Mouse (Mus musculus): ENCODE results near the gene Frmd4b. TPM values are rescaled to one million over a fixed set of nuclear protein-coding genes. Genes with fewer than 3 reads are reported as not detected.

Frmd4b gene
- polyA plus RNA-seq, 1 experiment from 2014 or later = 16.5 TPM

DNA sequence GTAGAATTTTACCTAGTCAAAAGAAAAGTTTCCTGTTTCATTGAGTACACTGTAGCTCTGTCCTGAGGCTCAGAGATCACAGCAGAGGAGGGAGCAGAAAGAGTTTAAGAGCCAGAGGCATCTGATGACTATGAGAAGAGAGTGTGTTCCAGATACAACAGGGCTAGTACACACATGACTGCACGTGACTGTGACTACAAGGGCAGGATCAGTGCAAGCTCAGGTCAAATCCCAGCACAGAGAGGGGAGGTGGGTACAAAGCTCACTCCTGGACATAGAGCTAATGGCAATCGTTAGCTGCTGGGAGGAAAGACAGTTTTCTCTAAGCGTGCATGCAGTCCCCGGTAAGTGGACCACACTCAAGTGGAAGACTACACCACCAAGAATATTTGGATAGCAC lies 37.6 kb downstream of the Frmd4b start:
- H3K4me3 ChIP-seq = no peak overlapping the region
- no peaks in the 10 kb centered on the region for H3K9me3 ChIP-seq
- H3K4me1 ChIP-seq = 0 out of 2 replicates have a peak, but pooled peaks cover 4% of the 10 kb centered on the region
- H3K4me2 ChIP-seq (replicated peaks) = no peak overlapping the region
- WGBS = 67% methylated on average over 4 of the region's 4 CpGs
- H3K9ac ChIP-seq = no peak overlapping the region
- no peak overlapping the region for H3K27ac ChIP-seq
- no peaks in the 10 kb centered on the region for H3K36me3 ChIP-seq
- ATAC-seq (ENCODE audit: insufficient number of reproducible peaks, insufficient read depth, low FRiP score, low TSS enrichment) = no peak
- H3K27me3 ChIP-seq = no peaks in the 10 kb centered on the region

DNA sequence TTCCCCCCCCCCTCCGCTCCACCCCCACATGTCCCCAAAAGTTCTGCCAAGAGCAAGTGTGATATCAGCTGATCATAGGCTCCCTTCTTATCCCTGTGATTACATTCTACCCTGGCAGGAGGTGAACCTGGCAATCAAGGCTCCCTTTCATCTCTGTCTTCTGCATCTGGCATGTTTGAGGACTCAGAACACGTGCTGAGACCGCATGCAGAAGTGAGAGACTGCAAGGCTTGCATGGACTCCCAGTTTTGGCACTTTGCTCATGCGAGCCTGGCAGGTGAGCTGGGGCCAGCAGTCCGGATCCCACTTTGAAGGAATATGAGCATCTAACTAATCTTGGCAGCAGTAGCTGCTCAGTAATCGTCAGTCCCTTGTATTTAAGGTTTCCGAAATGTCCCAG lies 39.1 kb downstream of the Frmd4b start:
- Histone ChIP-seq H3K9me3 (no peaks in the 10 kb centered on the region), H3K36me3 (no peaks in the 10 kb centered on the region), H3K4me3 (no peak overlapping the region), H3K27ac (no peak overlapping the region), H3K27me3 (no peaks in the 10 kb centered on the region), H3K4me1 (0 out of 2 replicates have a peak, but pooled peaks cover 4% of the 10 kb centered on the region), H3K4me2 (replicated peaks) (no peak overlapping the region), H3K9ac (no peak overlapping the region)
- no peak for ATAC-seq (ENCODE audit: insufficient number of reproducible peaks, insufficient read depth, low FRiP score, low TSS enrichment)
- 88% methylated on average over 7 of the region's 7 CpGs for WGBS

DNA sequence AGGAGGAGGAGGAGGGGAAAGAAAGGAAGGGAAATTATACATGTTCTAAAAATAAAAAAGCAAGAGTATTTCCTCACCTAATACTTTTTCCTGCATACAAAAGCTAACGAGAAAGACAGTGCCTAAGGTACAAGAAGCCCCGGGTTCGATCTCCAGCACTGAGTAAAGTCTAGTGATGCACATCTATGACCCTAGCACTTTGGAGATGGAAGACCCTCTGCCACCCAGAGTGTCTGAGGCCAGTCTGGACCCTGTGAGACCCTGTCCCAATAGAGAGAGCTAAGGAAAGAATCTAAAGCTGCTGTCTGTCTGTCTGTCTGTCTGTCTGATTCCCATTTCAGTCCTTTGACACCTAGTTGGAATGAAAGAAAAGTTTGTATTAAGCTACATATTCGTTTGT lies 40.0 kb downstream of the Frmd4b start:
- no peaks in the 10 kb centered on the region for H3K36me3 ChIP-seq
- no peaks in the 10 kb centered on the region for H3K27me3 ChIP-seq
- H3K4me2 ChIP-seq (replicated peaks) = no peak overlapping the region
- WGBS = 74% methylated on average over 4 of the region's 4 CpGs
- ATAC-seq (ENCODE audit: insufficient number of reproducible peaks, insufficient read depth, low FRiP score, low TSS enrichment) = no peak
- H3K4me3 ChIP-seq = no peak overlapping the region
- H3K9me3 ChIP-seq = no peaks in the 10 kb centered on the region
- no peak overlapping the region for H3K9ac ChIP-seq
- H3K4me1 ChIP-seq = 0 out of 2 replicates have a peak, but pooled peaks cover 4% of the 10 kb centered on the region
- no peak overlapping the region for H3K27ac ChIP-seq

DNA sequence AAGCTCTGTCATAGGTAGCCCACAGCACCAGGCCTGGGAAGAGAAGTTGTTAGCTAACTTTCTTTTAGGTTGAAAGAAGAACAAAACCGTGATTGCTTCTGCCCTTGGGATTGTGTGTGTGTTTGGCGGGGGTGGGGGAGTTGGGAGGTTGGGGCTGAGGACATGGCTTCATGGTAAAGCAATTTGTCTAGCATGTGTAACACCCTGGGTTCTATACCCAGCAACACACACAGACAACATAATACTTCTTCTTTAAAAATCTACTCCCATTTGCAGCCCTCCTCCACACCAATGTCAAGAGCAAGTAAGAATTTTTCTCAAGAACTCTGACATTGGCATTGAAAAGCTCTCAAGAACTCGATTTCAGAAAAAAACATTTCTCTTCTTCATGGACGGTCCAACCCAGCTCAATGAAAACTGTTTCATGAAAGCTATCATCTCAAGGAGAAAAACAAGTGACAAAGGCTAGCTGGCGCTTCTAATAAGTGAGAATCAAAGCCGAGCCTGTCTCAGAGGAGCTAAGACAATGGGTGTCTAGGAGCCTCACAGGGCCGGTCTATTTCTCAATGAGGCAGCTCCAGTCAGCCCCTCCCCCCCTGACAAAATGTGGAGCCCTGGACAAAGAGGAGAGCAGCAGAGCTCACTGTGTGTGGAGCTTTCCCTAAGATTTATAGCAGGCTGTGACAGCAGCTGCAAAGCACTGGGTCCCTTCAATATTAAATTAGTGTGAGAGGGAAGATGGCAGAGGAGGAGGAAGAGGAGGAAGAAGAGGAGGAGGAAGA lies 40.6 kb downstream of the Frmd4b start:
- WGBS = 47% methylated on average over 7 of the region's 7 CpGs
- no peaks in the 10 kb centered on the region for H3K9me3 ChIP-seq
- H3K9ac ChIP-seq = no peak overlapping the region
- H3K4me1 ChIP-seq = 0 out of 2 replicates have a peak, but pooled peaks cover 4% of the 10 kb centered on the region
- H3K27ac ChIP-seq = no peak overlapping the region
- H3K27me3 ChIP-seq = no peaks in the 10 kb centered on the region
- H3K4me3 ChIP-seq = no peak overlapping the region
- H3K4me2 ChIP-seq (replicated peaks) = no peak overlapping the region
- no peak for ATAC-seq (ENCODE audit: insufficient number of reproducible peaks, insufficient read depth, low FRiP score, low TSS enrichment)
- no peaks in the 10 kb centered on the region for H3K36me3 ChIP-seq

DNA sequence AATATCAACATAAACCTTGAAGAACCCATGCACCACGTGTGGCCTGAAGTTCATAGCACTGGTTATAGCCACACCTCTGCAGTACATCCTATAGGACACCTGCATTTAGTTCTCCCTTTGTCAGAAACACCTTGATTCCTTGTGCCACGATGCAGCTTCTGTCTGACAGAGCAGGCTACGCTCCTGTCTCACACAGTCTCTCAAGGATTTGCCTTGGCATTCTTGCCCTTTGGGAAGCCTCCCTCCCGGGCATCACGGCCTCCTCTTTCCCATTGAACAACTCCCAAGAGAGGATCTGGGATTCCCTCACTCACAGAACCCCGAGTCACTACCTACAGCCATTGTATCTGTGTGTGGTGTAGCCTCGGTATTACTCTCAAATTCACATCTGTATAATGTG lies 41.2 kb downstream of the Frmd4b start:
- H3K27ac ChIP-seq = no peak overlapping the region
- ATAC-seq (ENCODE audit: insufficient number of reproducible peaks, insufficient read depth, low FRiP score, low TSS enrichment) = no peak
- 77% methylated on average over 7 of the region's 7 CpGs for WGBS

DNA sequence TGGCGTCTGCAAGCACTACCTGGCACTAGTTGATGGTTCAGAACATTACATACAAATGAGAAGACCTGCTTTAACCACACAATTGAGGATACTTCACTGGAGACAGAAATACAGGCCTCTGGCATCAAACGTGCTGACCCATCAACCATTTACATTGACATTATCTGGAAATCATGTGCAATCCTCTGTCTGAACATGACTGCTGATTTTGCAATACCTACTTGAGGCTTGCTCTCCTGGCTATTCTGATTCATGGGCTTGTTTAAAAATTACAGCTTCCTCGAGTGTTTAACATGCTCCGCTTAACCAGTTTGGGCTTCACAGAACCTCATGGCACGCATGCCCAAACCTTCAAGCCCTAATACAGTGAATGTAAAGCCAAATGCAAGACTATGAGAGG lies 42.4 kb downstream of the Frmd4b start:
- WGBS = 89% methylated on average over 5 of the region's 5 CpGs
- Histone ChIP-seq H3K27me3 (no peaks in the 10 kb centered on the region), H3K27ac (no peak overlapping the region), H3K9me3 (no peaks in the 10 kb centered on the region), H3K4me3 (no peak overlapping the region), H3K9ac (no peak overlapping the region), H3K36me3 (no peaks in the 10 kb centered on the region), H3K4me2 (replicated peaks) (no peak overlapping the region), H3K4me1 (0 out of 2 replicates have a peak, but pooled peaks cover 4% of the 10 kb centered on the region)
- no peak for ATAC-seq (ENCODE audit: insufficient number of reproducible peaks, insufficient read depth, low FRiP score, low TSS enrichment)

More for the DNA sequence above, 41.2 kb downstream of the Frmd4b start:
- Histone ChIP-seq H3K9ac (no peak overlapping the region), H3K4me1 (0 out of 2 replicates have a peak, but pooled peaks cover 4% of the 10 kb centered on the region), H3K27me3 (no peaks in the 10 kb centered on the region), H3K4me3 (no peak overlapping the region), H3K4me2 (replicated peaks) (no peak overlapping the region), H3K36me3 (no peaks in the 10 kb centered on the region), H3K9me3 (no peaks in the 10 kb centered on the region)

DNA sequence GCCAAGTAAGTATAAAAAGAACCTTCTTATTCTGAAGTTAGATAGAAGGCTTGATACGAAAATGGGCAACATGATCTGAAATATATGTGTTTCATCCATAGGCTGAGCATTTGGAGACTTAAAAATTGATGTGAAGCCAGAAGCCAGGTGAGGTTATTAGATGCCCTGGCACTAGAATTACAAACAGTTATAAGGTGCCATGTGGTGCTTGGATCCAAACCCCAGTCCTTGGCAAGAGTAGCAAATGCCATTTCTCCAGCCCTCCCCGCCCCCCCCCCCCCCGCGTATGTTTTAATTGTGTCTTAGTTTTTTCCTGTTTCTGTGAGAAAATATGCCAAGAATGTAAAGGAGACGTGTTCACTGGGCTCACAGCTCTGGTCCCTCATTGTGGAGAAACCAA lies 45.1 kb downstream of the Frmd4b start:
- Histone ChIP-seq H3K9me3 (no peaks in the 10 kb centered on the region), H3K4me3 (no peak overlapping the region), H3K36me3 (no peaks in the 10 kb centered on the region), H3K9ac (no peak overlapping the region), H3K27me3 (no peaks in the 10 kb centered on the region), H3K27ac (no peak overlapping the region), H3K4me2 (replicated peaks) (no peak overlapping the region), H3K4me1 (0 out of 2 replicates have a peak, but pooled peaks cover 4% of the 10 kb centered on the region)
- no peak for ATAC-seq (ENCODE audit: insufficient number of reproducible peaks, insufficient read depth, low FRiP score, low TSS enrichment)
- WGBS = 82% methylated on average over 5 of the region's 5 CpGs

DNA sequence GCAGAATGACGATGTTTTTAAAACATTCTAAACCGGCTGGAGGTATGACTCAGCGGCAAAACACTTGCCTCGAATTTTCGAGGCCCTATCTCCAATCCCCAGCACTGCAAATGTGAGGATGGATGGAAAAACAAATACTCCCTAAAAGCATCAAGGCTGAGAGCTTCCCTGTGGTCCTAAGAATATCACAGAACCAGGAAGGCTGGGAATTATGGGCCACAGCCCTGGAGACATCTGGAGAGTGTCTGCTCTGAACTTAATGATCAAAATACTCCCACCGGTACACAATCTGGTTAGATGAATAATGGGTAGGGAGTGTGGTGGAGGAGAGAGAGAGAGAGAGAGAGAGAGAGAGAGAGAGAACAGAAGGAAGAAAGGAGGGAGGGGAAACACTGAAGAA lies 48.8 kb downstream of the Frmd4b start:
- no peaks in the 10 kb centered on the region for H3K4me1 ChIP-seq
- no peaks in the 10 kb centered on the region for H3K27me3 ChIP-seq
- H3K27ac ChIP-seq = no peak overlapping the region
- no peak overlapping the region for H3K4me3 ChIP-seq
- no peaks in the 10 kb centered on the region for H3K9me3 ChIP-seq
- H3K4me2 ChIP-seq (replicated peaks) = no peak overlapping the region
- no peak overlapping the region for H3K9ac ChIP-seq
- 55% methylated on average over 6 of the region's 6 CpGs for WGBS
- no peaks in the 10 kb centered on the region for H3K36me3 ChIP-seq
- no peak for ATAC-seq (ENCODE audit: insufficient number of reproducible peaks, insufficient read depth, low FRiP score, low TSS enrichment)

DNA sequence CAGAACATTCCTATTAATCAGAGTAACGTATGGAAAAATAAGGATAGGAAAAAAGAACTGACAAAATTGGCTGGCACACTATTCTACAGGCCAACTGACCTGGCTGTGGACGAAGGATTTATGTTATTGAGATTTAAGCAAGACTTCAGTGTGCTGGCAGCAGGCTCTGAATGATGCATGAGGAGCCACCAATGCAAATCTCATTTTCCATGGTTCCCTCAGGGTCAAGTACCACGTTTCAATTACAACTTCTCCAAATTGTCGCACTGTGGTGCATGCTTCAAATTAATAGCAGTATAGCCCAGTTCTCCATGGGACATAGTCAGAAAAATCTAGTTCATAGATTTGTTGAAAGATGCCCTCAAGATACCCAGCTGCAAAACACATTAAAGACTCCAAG lies 50.6 kb downstream of the Frmd4b start:
- no peak for ATAC-seq (ENCODE audit: insufficient number of reproducible peaks, insufficient read depth, low FRiP score, low TSS enrichment)
- Histone ChIP-seq H3K36me3 (no peaks in the 10 kb centered on the region), H3K27me3 (no peaks in the 10 kb centered on the region), H3K9me3 (no peaks in the 10 kb centered on the region), H3K27ac (no peak overlapping the region), H3K4me2 (replicated peaks) (no peak overlapping the region), H3K4me1 (no peaks in the 10 kb centered on the region), H3K4me3 (no peak overlapping the region), H3K9ac (no peak overlapping the region)
- WGBS = 56% methylated on average over 4 of the region's 4 CpGs

DNA sequence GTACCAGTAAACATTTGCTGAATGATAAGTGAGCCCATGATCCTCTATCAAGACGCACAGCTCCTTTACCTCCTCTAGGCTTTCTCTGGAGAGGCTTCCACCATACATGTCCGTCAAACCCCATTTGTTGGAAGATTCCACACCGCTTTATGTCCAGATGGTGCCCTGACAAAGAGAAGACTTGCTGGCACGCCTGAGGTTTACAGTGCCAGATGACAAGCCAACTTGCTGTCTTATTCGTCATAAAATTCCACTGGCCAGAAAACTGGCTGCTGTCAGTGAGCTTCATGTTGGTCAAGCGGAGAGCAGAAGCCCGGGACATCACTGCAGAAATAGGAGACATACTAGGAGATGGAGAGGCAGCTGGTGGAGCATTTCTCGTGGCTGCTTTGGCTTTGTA lies 60.2 kb downstream of the Frmd4b start:
- 84% methylated on average over 8 of the region's 8 CpGs for WGBS
- ATAC-seq (ENCODE audit: insufficient number of reproducible peaks, insufficient read depth, low FRiP score, low TSS enrichment) = no peak
- H3K9ac ChIP-seq = no peak overlapping the region

DNA sequence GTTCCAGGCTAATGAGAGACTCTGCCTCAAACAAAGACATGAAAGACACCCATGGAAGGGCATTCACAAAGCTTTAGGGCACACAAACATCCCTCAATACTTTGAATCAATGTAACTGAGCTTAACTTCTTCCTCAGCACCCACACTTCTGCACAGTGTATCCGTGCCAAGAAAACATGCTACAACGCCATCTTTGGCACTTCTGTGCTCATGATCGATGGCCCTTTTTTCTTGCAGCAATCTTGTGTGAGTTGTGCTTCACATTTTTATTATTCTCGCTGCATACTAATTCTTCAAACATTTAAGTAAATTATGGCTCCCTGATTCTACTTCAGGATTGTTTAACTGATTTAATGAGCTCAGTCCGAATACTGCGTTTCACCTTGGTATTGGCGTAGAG lies 61.7 kb downstream of the Frmd4b start:
- 90% methylated on average over 7 of the region's 7 CpGs for WGBS
- Histone ChIP-seq H3K9me3 (no peaks in the 10 kb centered on the region), H3K4me3 (no peak overlapping the region), H3K9ac (no peak overlapping the region), H3K4me2 (replicated peaks) (no peak overlapping the region), H3K27me3 (no peaks in the 10 kb centered on the region), H3K27ac (no peak overlapping the region), H3K36me3 (no peaks in the 10 kb centered on the region), H3K4me1 (no peaks in the 10 kb centered on the region)
- ATAC-seq (ENCODE audit: insufficient number of reproducible peaks, insufficient read depth, low FRiP score, low TSS enrichment) = no peak

More for the DNA sequence above, 60.2 kb downstream of the Frmd4b start:
- no peaks in the 10 kb centered on the region for H3K4me1 ChIP-seq
- no peak overlapping the region for H3K4me2 ChIP-seq (replicated peaks)
- no peak overlapping the region for H3K4me3 ChIP-seq
- no peaks in the 10 kb centered on the region for H3K27me3 ChIP-seq
- no peak overlapping the region for H3K27ac ChIP-seq
- no peaks in the 10 kb centered on the region for H3K36me3 ChIP-seq
- no peaks in the 10 kb centered on the region for H3K9me3 ChIP-seq

DNA sequence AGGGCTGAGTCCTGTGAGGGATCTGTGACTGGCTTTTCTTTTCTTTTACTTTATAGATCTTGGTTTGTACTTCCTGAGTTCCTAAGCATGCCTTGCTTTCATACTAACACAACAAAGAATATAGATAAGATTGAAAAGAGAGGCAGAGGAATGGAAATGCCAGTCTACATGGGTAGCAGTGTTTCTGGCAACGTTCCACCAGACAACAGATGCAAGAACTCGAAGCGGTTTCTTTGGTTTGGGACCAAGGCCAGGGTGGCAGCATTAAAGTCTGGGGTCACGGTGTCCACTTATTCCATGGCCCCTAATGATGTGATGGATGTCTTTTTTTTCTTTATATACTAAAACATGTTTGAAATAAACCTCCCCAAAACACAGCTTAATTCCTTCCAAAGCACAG lies 63.9 kb downstream of the Frmd4b start:
- no peak for ATAC-seq (ENCODE audit: insufficient number of reproducible peaks, insufficient read depth, low FRiP score, low TSS enrichment)
- Histone ChIP-seq H3K27me3 (no peaks in the 10 kb centered on the region), H3K9ac (no peak overlapping the region), H3K4me3 (no peak overlapping the region), H3K4me2 (replicated peaks) (no peak overlapping the region), H3K27ac (no peak overlapping the region), H3K9me3 (no peaks in the 10 kb centered on the region), H3K36me3 (no peaks in the 10 kb centered on the region), H3K4me1 (0 out of 2 replicates have a peak, but pooled peaks cover 3% of the 10 kb centered on the region)
- 81% methylated on average over 4 of the region's 4 CpGs for WGBS
